Mouse (Mus musculus): ENCODE results near the gene Car3.

DNA sequence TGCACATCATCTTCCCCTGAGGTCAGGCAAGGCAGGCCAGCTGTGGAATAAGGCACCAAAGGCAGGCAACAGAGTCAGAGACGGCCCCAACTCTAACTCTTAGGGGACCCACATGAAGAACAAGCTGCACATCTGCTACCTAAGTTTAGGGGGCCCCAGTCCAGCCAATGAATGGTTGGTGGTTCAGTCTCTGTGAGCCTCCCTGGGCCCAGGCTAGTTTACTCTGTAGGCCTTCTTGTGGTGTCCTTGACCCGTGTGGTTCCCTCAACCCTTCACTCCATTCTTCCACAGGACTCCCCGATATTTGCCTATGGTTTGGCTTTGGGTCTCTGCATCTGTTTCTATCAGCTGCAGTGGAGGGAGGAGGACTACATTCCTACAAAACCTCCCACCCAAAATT, 40.1 kb downstream of the Car3 start:
- TF ChIP-seq CTCF (IDR thresholded peaks at IDR 0.05; ENCODE audit: low read depth) (no peak), EP300 (IDR thresholded peaks at IDR 0.05; ENCODE audit: low read depth) (no peak)

All from liver, postnatal 0 days (tissue).